Mouse (Mus musculus): ENCODE results near the gene Arfgap1. TPM values are rescaled to one million over a fixed set of nuclear protein-coding genes. Genes with fewer than 3 reads are reported as not detected.

The Arfgap1 gene
- polyA plus RNA-seq, 1 experiment from 2014 or later: 62.4 TPM

Other genes with a start within 250 kb of the Arfgap1 start
- gene Slc17a9, start 242.0 kb upstream of the Arfgap1 start, polyA plus RNA-seq (2014; fragmentation: Nextera tagmentation; extraction: Ambion mirVana): 4.3 and 4.7 TPM in 2 replicates
- not detected in 2 replicates for gene Bhlhe23, start 190.3 kb upstream of the Arfgap1 start, polyA plus RNA-seq (2014; fragmentation: Nextera tagmentation; extraction: Ambion mirVana)
- gene Ythdf1, start 46.3 kb upstream of the Arfgap1 start, polyA plus RNA-seq (2014; fragmentation: Nextera tagmentation; extraction: Ambion mirVana): 59.2 and 64.8 TPM in 2 replicates
- gene Birc7, start 38.2 kb upstream of the Arfgap1 start, polyA plus RNA-seq (2014; fragmentation: Nextera tagmentation; extraction: Ambion mirVana): not detected in 2 replicates
- 5.3 and 6.8 TPM in 2 replicates for gene Nkain4, start 12.5 kb upstream of the Arfgap1 start, polyA plus RNA-seq (2014; fragmentation: Nextera tagmentation; extraction: Ambion mirVana)
- 0.10 and 0.16 TPM in 2 replicates for gene Col20a1, start 19.3 kb downstream of the Arfgap1 start, polyA plus RNA-seq (2014; fragmentation: Nextera tagmentation; extraction: Ambion mirVana)
- gene Chrna4, start 76.3 kb downstream of the Arfgap1 start, polyA plus RNA-seq (2014; fragmentation: Nextera tagmentation; extraction: Ambion mirVana): 1.2 and 1.6 TPM in 2 replicates
- 0.15 and 0.18 TPM in 2 replicates for gene Kcnq2, start 168.1 kb downstream of the Arfgap1 start, polyA plus RNA-seq (2014; fragmentation: Nextera tagmentation; extraction: Ambion mirVana)
- not detected in 2 replicates for gene Eef1a2, start 189.8 kb downstream of the Arfgap1 start, polyA plus RNA-seq (2014; fragmentation: Nextera tagmentation; extraction: Ambion mirVana)
- 172 and 179 TPM in 2 replicates for gene Ppdpf, start 220.0 kb downstream of the Arfgap1 start, polyA plus RNA-seq (2014; fragmentation: Nextera tagmentation; extraction: Ambion mirVana)
- not detected in 2 replicates for gene Ptk6, start 235.6 kb downstream of the Arfgap1 start, polyA plus RNA-seq (2014; fragmentation: Nextera tagmentation; extraction: Ambion mirVana)
- 0.23 TPM in 1 of 2 replicates, not detected in the other for gene Srms, start 246.0 kb downstream of the Arfgap1 start, polyA plus RNA-seq (2014; fragmentation: Nextera tagmentation; extraction: Ambion mirVana)